Comparison of ENCODE assay signal across 20 mouse cellular contexts in genomic region chr7:24516319-24516718, GRCm38 (mm10). TPM values are rescaled to one million over a fixed set of nuclear protein-coding genes. Genes with fewer than 3 reads are reported as not detected.
DNase-seq lines count a peak whose midpoint lies in the region; ATAC-seq and TF ChIP-seq lines count a peak whose summit lies in the region.
"Not testable (repeated sequence)": the region's sequence is repeated elsewhere in the genome, so short reads cannot be mapped to it uniquely, and the experiment has no call there.
"Had no signal": no experiment of that assay in that cellular context is flagged by ENCODE, and none has a peak within 500 bp of the region (broad histone marks: within the 10 kb centered on the region; RNA-seq: fewer than 3 reads in every experiment).

No protein-coding gene starts in this region.

- not testable (repeated sequence) for H3K4me2 ChIP-seq in hindbrain, embryonic 11.5 days (replicated peaks; ENCODE audit: low read depth, low read length)

- H3K4me1 ChIP-seq in MEL (ENCODE audit: control insufficient read depth in 1 of 2, insufficient read depth in 2 of 2, low read length in 2 of 2); hindbrain, embryonic 11.5 days (replicated peaks; ENCODE audit: control insufficient read depth, insufficient read depth, low read length): not testable (repeated sequence)

- H3K9ac ChIP-seq in MEL (ENCODE audit: control insufficient read depth, low read depth, low read length, poor library complexity, severe bottlenecking); hindbrain, embryonic 11.5 days (ENCODE audit: low read depth, low read length): not testable (repeated sequence)

- not testable (repeated sequence) for H3K79me2 ChIP-seq in MEL (ENCODE audit: control insufficient read depth, insufficient read depth, low read length, poor library complexity)

- whole genome bisulfite sequencing in hindbrain, embryonic 11.5 days, result 65% methylated on average over 8 of the region's 8 CpGs

- peak in 2 of 3 experiments; percentile 52 to 65; a peak in 5 of 6 replicates for TF ChIP-seq CTCF in MEL (IDR thresholded peaks at IDR 0.05 in 2 of 3, conservative IDR thresholded peaks at IDR 0.05 in 1 of 3; ENCODE audit: control insufficient read depth in 1 of 3, insufficient read depth in 1 of 3, low read depth in 2 of 3, low read length in 3 of 3, poor library complexity in 1 of 3, severe bottlenecking in 1 of 3)
- peak; percentile 65 for TF ChIP-seq CTCF in layer of hippocampus, adult 2 months (conservative IDR thresholded peaks at IDR 0.05)

- H3K27me3 ChIP-seq in MEL (ENCODE audit: control insufficient read depth in 1 of 2, insufficient read depth in 2 of 2, low read length in 2 of 2); hindbrain, embryonic 11.5 days (ENCODE audit: control insufficient read depth, insufficient read depth, low read length): not testable (repeated sequence)

- not testable (repeated sequence) for TF ChIP-seq EP300 in MEL (IDR thresholded peaks at IDR 0.05; ENCODE audit: low read depth in 1 of 2, low read length in 2 of 2)

- DNase-seq in A20 (ENCODE audit: low read depth, low spot score), result peak; percentile 70
- DNase-seq in MEL (ENCODE audit: low read depth, low spot score), result peak; percentile 68
- peak; percentile 32 for DNase-seq in c-Kit-positive CD71-positive TER-119-negative erythroid progenitor cells, embryonic 14.5 days (ENCODE audit: low read depth)
- peak; percentile 64 to 69 for DNase-seq in cerebellum, postnatal 36 days
- peak; percentile 45 for DNase-seq in hindbrain, embryonic 11.5 days (ENCODE audit: low spot score)
- peak in 1 of 2 experiments; percentile 61 for DNase-seq in layer of hippocampus, adult 2 months (ENCODE audit: low spot score in 2 of 2)
- peak; percentile 37 for DNase-seq in lung, postnatal 10 days
- peak; percentile 58 for DNase-seq in right cerebral cortex, postnatal 14 days

- peak; percentile 46 for TF ChIP-seq RAD21 in MEL (IDR thresholded peaks at IDR 0.05; ENCODE audit: low read depth, low read length)

- not testable (repeated sequence) for H3K4me3 ChIP-seq in MEL (ENCODE audit: control insufficient read depth in 1 of 2, insufficient read depth in 1 of 2, low read depth in 2 of 2, low read length in 2 of 2); hindbrain, embryonic 11.5 days (ENCODE audit: low read depth, low read length); layer of hippocampus, adult 2 months

- TF ChIP-seq POLR2A in MEL (IDR thresholded peaks at IDR 0.05; ENCODE audit: control insufficient read depth in 1 of 2, insufficient read depth in 1 of 2, low read depth in 1 of 2, low read length in 2 of 2, poor library complexity in 1 of 2), result not testable (repeated sequence)

- ATAC-seq in hindbrain, embryonic 11.5 days (ENCODE audit: low FRiP score), result not testable (repeated sequence)

- H3K27ac ChIP-seq in MEL (ENCODE audit: control insufficient read depth, low read depth, low read length); hindbrain, embryonic 11.5 days (ENCODE audit: low read depth, low read length); layer of hippocampus, adult 2 months: not testable (repeated sequence)

- not testable (repeated sequence) for H3K36me3 ChIP-seq in MEL (ENCODE audit: control insufficient read depth in 1 of 2, insufficient read depth in 2 of 2, low read length in 2 of 2); hindbrain, embryonic 11.5 days (ENCODE audit: control insufficient read depth, insufficient read depth, low read length)

- not testable (repeated sequence) for H3K9me3 ChIP-seq in MEL (replicated peaks; ENCODE audit: insufficient read depth, low read length); hindbrain, embryonic 11.5 days (ENCODE audit: control insufficient read depth, low read length)

TF ChIP-seq in MEL, 35 proteins besides CTCF, POLR2A, EP300 and RAD21:
- TF ChIP-seq SMC3 (IDR thresholded peaks at IDR 0.05; ENCODE audit: low read depth, low read length), result peak; percentile 48
- peak; percentile 74 for TF ChIP-seq ZNF384 (IDR thresholded peaks at IDR 0.05; ENCODE audit: low read depth, low read length)
TF ChIP-seq in MEL: peak in this region for 2; not testable (repeated sequence) for 33.

RNA-seq across cellular contexts. Expression of gene AC161166.1, which starts 4.1 kb away (rescaled TPM):
- not detected in 2 replicates for total RNA-seq in MEL (2012; rRNA removed)
- under 1 TPM in 1 of 2 experiments, not detected in 1; 0.13 TPM for polyA plus RNA-seq in MEL (2012; ENCODE audit: insufficient read depth in 1 of 2, insufficient read length in 2 of 2, low read depth in 1 of 2, low replicate concordance in 2 of 2, missing spikeins in 1 of 2)
- 0.59 and 0.90 TPM in 2 replicates for polyA plus RNA-seq in hindbrain, embryonic 11.5 days (2014; fragmentation: Nextera tagmentation; extraction: Ambion mirVana)
- not detected for total RNA-seq in layer of hippocampus, adult 2 months (2021)
- total RNA-seq: adrenal gland, postnatal 10 days; gastrocnemius, postnatal 10 days; heart, adult 8-10 months; heart, postnatal 10 days; left cerebral cortex, adult 8-10 months had no signal
- polyA plus RNA-seq: large intestine, adult 2 months; lung, adult 2 months; macrophage had no signal

RNA-seq across cellular contexts. Expression of gene Zfp428, which starts 9.5 kb away (rescaled TPM):
- 10.3 and 12.4 TPM in 2 replicates for total RNA-seq in MEL (2012; rRNA removed)
- polyA plus RNA-seq in MEL (2012; ENCODE audit: insufficient read depth in 1 of 2, insufficient read length in 2 of 2, low read depth in 1 of 2, low replicate concordance in 2 of 2, missing spikeins in 1 of 2), result 10 to 100 TPM in 1 of 2 experiments, not detected in 1; 16.4 TPM
- 82.4 and 87.7 TPM in 2 replicates for polyA plus RNA-seq in hindbrain, embryonic 11.5 days (2014; fragmentation: Nextera tagmentation; extraction: Ambion mirVana)
- 10 to 100 TPM; 32.6 to 41.6 TPM for total RNA-seq in layer of hippocampus, adult 2 months (2021)

RNA-seq across cellular contexts. Expression of gene Irgq, which starts 14.2 kb away (rescaled TPM):
- 3.6 and 4.7 TPM in 2 replicates for total RNA-seq in MEL (2012; rRNA removed)
- polyA plus RNA-seq in MEL (2012; ENCODE audit: insufficient read depth in 1 of 2, insufficient read length in 2 of 2, low read depth in 1 of 2, low replicate concordance in 2 of 2, missing spikeins in 1 of 2), result 1 to 10 TPM in 1 of 2 experiments, not detected in 1; 5.8 TPM
- polyA plus RNA-seq in hindbrain, embryonic 11.5 days (2014; fragmentation: Nextera tagmentation; extraction: Ambion mirVana), result 12.8 and 14.2 TPM in 2 replicates
- total RNA-seq in layer of hippocampus, adult 2 months (2021), result 10 to 100 TPM; 61.9 to 63.0 TPM

RNA-seq across cellular contexts. Expression of gene Pinlyp, which starts 29.6 kb away (rescaled TPM):
- not detected in 2 replicates for total RNA-seq in MEL (2012; rRNA removed)
- not detected for polyA plus RNA-seq in MEL (2012; ENCODE audit: insufficient read depth in 1 of 2, insufficient read length in 2 of 2, low read depth in 1 of 2, low replicate concordance in 2 of 2, missing spikeins in 1 of 2)
- 0.28 TPM in 1 of 2 replicates, not detected in the other for polyA plus RNA-seq in hindbrain, embryonic 11.5 days (2014; fragmentation: Nextera tagmentation; extraction: Ambion mirVana)
- total RNA-seq in layer of hippocampus, adult 2 months (2021), result not detected
- total RNA-seq: adrenal gland, postnatal 10 days; gastrocnemius, postnatal 10 days; heart, adult 8-10 months; heart, postnatal 10 days; left cerebral cortex, adult 8-10 months had no signal
- polyA plus RNA-seq: embryonic facial prominence, embryonic 11.5 days; hindbrain, embryonic 14.5 days; large intestine, adult 2 months; macrophage; midbrain, embryonic 16.5 days; neural tube, embryonic 11.5 days had no signal

RNA-seq across cellular contexts. Expression of gene Xrcc1, which starts 29.8 kb away (rescaled TPM):
- total RNA-seq in MEL (2012; rRNA removed), result 84.4 and 97.4 TPM in 2 replicates
- polyA plus RNA-seq in MEL (2012; ENCODE audit: insufficient read depth in 1 of 2, insufficient read length in 2 of 2, low read depth in 1 of 2, low replicate concordance in 2 of 2, missing spikeins in 1 of 2), result 100 to 1,000 TPM; 101 to 574 TPM
- polyA plus RNA-seq in hindbrain, embryonic 11.5 days (2014; fragmentation: Nextera tagmentation; extraction: Ambion mirVana), result 78.0 and 94.5 TPM in 2 replicates
- total RNA-seq in layer of hippocampus, adult 2 months (2021), result 10 to 100 TPM; 38.9 to 40.9 TPM

Comparison
In these comparisons a context has a peak if more than half of its experiments do, and no peak if none do; other contexts are left out.
1. RNA of gene Irgq, which starts 14.2 kb away (total RNA-seq): 61.9 to 63.0 TPM in layer of hippocampus, adult 2 months; 3.6 to 4.7 TPM in MEL; every median in the first group is over 10 times any median in the second.